Mouse (Mus musculus) spleen, embryonic (tissue): ENCODE results near the gene Itln1.

ENCODE experiments used
- CTCF ChIA-PET: fragments of 350-600 bp; sonication (Branson Sonifier 250); formaldehyde crosslinking; loops from one replicate; lab custom pipeline; 2022; lab: Charles Lee

Itln1 gene

GRCm38 (mm10) chr1:171470896-171471295, 64.2 kb downstream of the Itln1 start:
- CTCF ChIA-PET = interaction anchor here (0.5 to 1.4 kb wide), 2 partner anchors 90 to 94 kb away, joined by 3 to 5 read pairs; no protein-coding TSS in a partner anchor

- CTCF ChIA-PET = interaction anchor here (0.5 to 1.4 kb wide), 3 partner anchors 60 to 94 kb away, joined by 3 to 5 read pairs (median 5); no protein-coding TSS in a partner anchor
Measured at GRCm38 (mm10) chr1:171470371-171470871, 64.7 kb downstream of the Itln1 start.

- CTCF ChIA-PET = interaction anchor here (0.6 to 1.4 kb wide), 2 partner anchors 59 to 95 kb away, joined by 5 read pairs; no protein-coding TSS in a partner anchor
Measured at GRCm38 (mm10) chr1:171469678-171470077, 65.4 kb downstream of the Itln1 start.
